ENCODE assay signal across 9 mouse cellular contexts in genomic region chr1:134803286-134804117, GRCm38 (mm10).
A peak's percentile ranks its signal among the peaks of the same experiment; 100 is the strongest.
DNase-seq lines count a peak whose midpoint lies in the region; ATAC-seq and TF ChIP-seq lines count a peak whose summit lies in the region.
"Had no signal": no experiment of that assay in that cellular context is flagged by ENCODE, and none has a peak within 500 bp of the region (broad histone marks: within the 10 kb centered on the region; RNA-seq: fewer than 3 reads in every experiment).

No protein-coding gene starts in this region.

- H3ac ChIP-seq in myocyte (ENCODE audit: control insufficient read depth, insufficient read length), result no peak overlapping the region

- H3K4me1 ChIP-seq in embryonic facial prominence, embryonic 10.5 days, result peaks cover 36% of the 10 kb centered on the region
- H3K4me1 ChIP-seq in heart, embryonic 14.5 days (ENCODE audit: control insufficient read depth in 2 of 2, insufficient read depth in 2 of 2, low read length in 2 of 2), result peaks cover 14 to 59% of the 10 kb centered on the region in 2 experiments

- H3K27ac ChIP-seq in layer of hippocampus, adult 2 months, result 0 out of 2 replicates have a peak overlapping the region, but pooled peaks have one; percentile 28
- peak overlapping the region; percentile 75 for H3K27ac ChIP-seq in embryonic facial prominence, embryonic 10.5 days (replicated peaks)
- peak overlapping the region; percentile 92 to 94 for H3K27ac ChIP-seq in heart, embryonic 14.5 days (replicated peaks in 1 of 2; ENCODE audit: control insufficient read depth in 1 of 2, insufficient read depth in 1 of 2, low read depth in 2 of 2, low read length in 2 of 2)
- H3K27ac ChIP-seq: hindbrain, embryonic 15.5 days had no signal

- whole genome bisulfite sequencing in embryonic facial prominence, embryonic 10.5 days, result 65% methylated on average over 16 of the region's 16 CpGs
- 19% methylated on average over 16 of the region's 16 CpGs for WGBS in heart, embryonic 14.5 days
- 20% methylated on average over 16 of the region's 16 CpGs for WGBS in large intestine, adult 2 months

- TF ChIP-seq CTCF in layer of hippocampus, adult 2 months (conservative IDR thresholded peaks at IDR 0.05), result no peak

- no peaks in the 10 kb centered on the region for H3K27me3 ChIP-seq in embryonic facial prominence, embryonic 10.5 days (replicated peaks; ENCODE audit: low read depth, poor library complexity, severe bottlenecking)
- no peaks in the 10 kb centered on the region for H3K27me3 ChIP-seq in heart, embryonic 14.5 days (ENCODE audit: control insufficient read depth, insufficient read depth, low read length)
- H3K27me3 ChIP-seq in myocyte (ENCODE audit: control insufficient read depth, insufficient read depth, insufficient read length), result no peaks in the 10 kb centered on the region
- H3K27me3 ChIP-seq: hindbrain, embryonic 15.5 days had no signal

- H3K36me3 ChIP-seq in embryonic facial prominence, embryonic 10.5 days (replicated peaks), result peaks cover 14% of the 10 kb centered on the region
- H3K36me3 ChIP-seq in heart, embryonic 14.5 days (ENCODE audit: control insufficient read depth, insufficient read depth, low read length), result peaks cover 5% of the 10 kb centered on the region
- H3K36me3 ChIP-seq in myocyte (ENCODE audit: control insufficient read depth, insufficient read depth), result no peaks in the 10 kb centered on the region
- H3K36me3 ChIP-seq: hindbrain, embryonic 15.5 days had no signal

- H3K79me2 ChIP-seq in myocyte (ENCODE audit: control insufficient read depth, insufficient read depth), result no peaks in the 10 kb centered on the region

- H3K4me3 ChIP-seq in layer of hippocampus, adult 2 months, result no peak overlapping the region
- H3K4me3 ChIP-seq in embryonic facial prominence, embryonic 10.5 days, result no peak overlapping the region; the same call in 1 of the 2 replicates
- H3K4me3 ChIP-seq in heart, embryonic 14.5 days (ENCODE audit: control insufficient read depth in 1 of 2, insufficient read depth in 1 of 2, low read depth in 1 of 2, low read length in 2 of 2), result peak overlapping the region; percentile 27 to 38
- no peak overlapping the region for H3K4me3 ChIP-seq in myocyte
- H3K4me3 ChIP-seq: hindbrain, embryonic 15.5 days had no signal

- H3K9me3 ChIP-seq in embryonic facial prominence, embryonic 10.5 days, result peaks cover 10% of the 10 kb centered on the region
- no peaks in the 10 kb centered on the region for H3K9me3 ChIP-seq in heart, embryonic 14.5 days (ENCODE audit: control insufficient read depth, low read length)
- H3K9me3 ChIP-seq: hindbrain, embryonic 15.5 days had no signal

- DNase-seq in layer of hippocampus, adult 2 months (ENCODE audit: low spot score in 2 of 2), result no peak
- no peak for DNase-seq in layer of hippocampus, postnatal 10 days (ENCODE audit: low spot score in 2 of 2)
- DNase-seq in embryonic facial prominence, embryonic 10.5 days (ENCODE audit: low spot score), result peak; percentile 13
- DNase-seq in large intestine, adult 2 months (ENCODE audit: low read depth, low spot score), result peak; percentile 24
- DNase-seq in right cerebral cortex, postnatal 4 days, result no peak
- DNase-seq in right cerebral cortex, adult 2 months (ENCODE audit: low spot score in 2 of 2), result no peak

- peak; percentile 68; the same call in 1 of the 2 replicates for ATAC-seq in heart, embryonic 14.5 days (ENCODE audit: insufficient number of reproducible peaks, insufficient read depth, low FRiP score, low read depth)

- peak overlapping the region; percentile 73 for H3K9ac ChIP-seq in heart, embryonic 14.5 days (ENCODE audit: low read length)
- H3K9ac ChIP-seq: hindbrain, embryonic 15.5 days had no signal

- TF ChIP-seq POLR2A in myocyte (IDR thresholded peaks at IDR 0.05; ENCODE audit: insufficient read length, low read depth), result no peak

- peak overlapping the region; percentile 65 for H3K4me2 ChIP-seq in heart, embryonic 14.5 days (ENCODE audit: low read length)
- H3K4me2 ChIP-seq in myocyte (ENCODE audit: low read depth), result peak overlapping the region; percentile 52
- H3K4me2 ChIP-seq: hindbrain, embryonic 15.5 days had no signal

TF ChIP-seq in myocyte, 11 proteins besides CTCF, POLR2A, EP300 and RAD21:
- TF ChIP-seq E2F4 (IDR thresholded peaks at IDR 0.05; ENCODE audit: insufficient read depth), result no peak
- no peak for TF ChIP-seq USF1 (IDR thresholded peaks at IDR 0.05; ENCODE audit: low read depth)
- TF ChIP-seq POLR2AphosphoS2 (IDR thresholded peaks at IDR 0.05; ENCODE audit: insufficient read length, low read depth), result no peak
- no peak for TF ChIP-seq MYOG (IDR thresholded peaks at IDR 0.05; ENCODE audit: control insufficient read depth in 1 of 3, insufficient read depth in 1 of 3, insufficient read length in 2 of 3, low read depth in 2 of 3)
- no peak for TF ChIP-seq CEBPB (IDR thresholded peaks at IDR 0.05; ENCODE audit: insufficient read depth, poor library complexity, severe bottlenecking)
- no peak for TF ChIP-seq SRF (IDR thresholded peaks at IDR 0.05; ENCODE audit: control insufficient read depth, insufficient read length, low read depth)
- TF ChIP-seq TCF3 (IDR thresholded peaks at IDR 0.05; ENCODE audit: insufficient read length, low read depth), result no peak
- TF ChIP-seq MYOD1 (IDR thresholded peaks at IDR 0.05; ENCODE audit: control insufficient read depth in 1 of 3, insufficient read length in 2 of 3, low read depth in 2 of 3), result no peak
- no peak for TF ChIP-seq MAX (IDR thresholded peaks at IDR 0.05; ENCODE audit: low read depth)
- TF ChIP-seq REST (IDR thresholded peaks at IDR 0.05; ENCODE audit: insufficient read depth, insufficient read length), result no peak
- TF ChIP-seq TCF12 (IDR thresholded peaks at IDR 0.05; ENCODE audit: insufficient read depth, poor library complexity, severe bottlenecking), result no peak

Comparison
In these comparisons a context has a peak if more than half of its experiments do, and no peak if none do; other contexts are left out.
1. DNase-seq: peak in embryonic facial prominence, embryonic 10.5 days (single experiment) and large intestine, adult 2 months (single experiment); none in layer of hippocampus, adult 2 months (0 of 2), layer of hippocampus, postnatal 10 days (0 of 2), right cerebral cortex, postnatal 4 days (single experiment) and right cerebral cortex, adult 2 months (0 of 2).
2. H3K27ac ChIP-seq: peak in every context shown above with its lines; median percentile 93 in heart, embryonic 14.5 days; 75 in embryonic facial prominence, embryonic 10.5 days; 28 in layer of hippocampus, adult 2 months.
3. H3K4me3 ChIP-seq: peak in heart, embryonic 14.5 days (2 of 2); none in layer of hippocampus, adult 2 months (single experiment), embryonic facial prominence, embryonic 10.5 days (single experiment) and myocyte (single experiment).